Mouse (Mus musculus): ENCODE data around the gene Pth1r. TPM values are rescaled to one million over a fixed set of nuclear protein-coding genes. Genes with fewer than 3 reads are reported as not detected.

Gene Pth1r
- polyA plus RNA-seq, 2 experiments from 2014 or later: not detected

GRCm38 (mm10) chr9:110748451-110748850, 1.5 kb upstream of the Pth1r start:
- no peak for ATAC-seq

DNA sequence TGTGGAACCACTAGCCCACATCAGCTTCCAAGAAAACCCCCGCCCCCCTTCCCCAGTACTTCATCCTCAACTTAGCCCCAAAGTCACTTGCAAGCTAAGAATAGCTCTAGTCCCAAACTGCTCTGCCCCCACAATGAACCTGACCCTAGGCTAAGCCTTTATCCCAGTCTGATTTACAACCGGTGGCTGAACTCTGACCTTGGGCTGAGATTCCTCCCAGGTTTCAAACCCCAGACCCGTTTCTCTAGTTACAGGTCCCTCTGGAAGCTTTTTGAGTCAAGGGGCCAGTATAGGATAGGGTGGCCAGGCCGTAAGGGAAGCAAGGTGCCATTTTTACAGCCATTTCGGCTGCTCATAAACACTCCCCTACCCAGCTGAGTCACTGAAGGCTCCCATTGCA, 707 bp downstream of the Pth1r start:
- ATAC-seq: no peak

DNA sequence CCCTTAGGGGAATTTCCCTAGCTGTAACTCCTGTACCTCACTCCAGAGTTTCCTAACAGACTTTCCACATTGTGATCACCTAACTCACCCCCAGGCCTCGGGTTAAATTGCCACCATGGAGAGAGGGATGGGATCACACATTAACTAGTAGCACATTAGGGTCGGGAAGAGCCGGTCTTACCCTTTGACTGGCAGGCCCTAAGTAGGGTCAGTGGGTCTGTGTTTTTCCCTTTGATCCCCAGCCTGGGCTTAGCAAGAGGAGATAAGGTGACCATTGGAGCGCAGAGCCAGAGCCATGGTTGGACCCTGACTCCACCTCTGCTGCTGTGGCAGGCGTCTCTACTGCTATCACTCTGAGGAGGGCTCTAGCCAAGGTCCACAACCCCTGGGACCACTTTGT, 1.2 kb downstream of the Pth1r start:
- ATAC-seq: no peak

DNA sequence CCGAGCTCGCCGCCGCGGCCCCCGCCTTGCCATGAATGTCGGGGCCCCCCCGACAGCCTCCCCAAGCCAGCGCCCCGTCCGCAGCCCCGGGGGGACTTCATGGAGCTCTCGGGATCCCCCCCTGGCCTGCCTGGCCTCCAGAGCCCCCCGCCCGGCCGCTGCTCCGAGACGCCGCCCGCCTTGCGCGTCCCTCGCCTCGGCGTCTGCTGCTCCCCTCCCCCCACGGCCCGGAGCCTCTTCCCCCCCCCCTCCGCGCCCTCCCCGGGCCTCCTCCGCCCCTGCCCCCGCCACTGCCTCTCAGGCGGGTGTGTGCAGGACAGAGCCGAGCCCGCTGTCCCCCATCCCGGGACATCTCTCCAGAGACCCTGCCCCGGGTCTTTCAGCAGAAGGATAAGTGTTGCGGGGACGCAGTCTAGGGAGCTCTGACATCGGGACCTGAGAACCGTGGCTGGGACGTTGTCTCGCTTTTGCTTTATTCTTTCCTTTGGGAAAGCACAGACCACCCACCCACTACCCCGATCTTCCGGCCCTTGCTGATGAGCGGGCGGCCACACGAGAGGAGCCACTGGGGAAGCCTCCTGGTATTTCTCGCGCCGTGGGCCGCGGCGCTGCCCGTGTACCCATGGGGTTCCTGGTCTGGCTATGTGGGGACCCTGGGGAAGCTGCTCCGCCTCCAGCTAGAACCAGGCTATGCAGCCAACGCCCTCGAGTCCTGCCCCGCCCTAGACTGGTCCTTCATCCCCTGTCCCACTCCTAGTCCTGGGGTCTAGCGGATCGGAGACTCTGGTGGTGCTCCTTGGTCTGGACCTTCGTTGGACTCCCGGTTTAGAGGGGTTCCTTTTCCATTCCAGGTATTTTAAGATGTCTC, 3.3 kb downstream of the Pth1r start:
- no peak for ATAC-seq

DNA sequence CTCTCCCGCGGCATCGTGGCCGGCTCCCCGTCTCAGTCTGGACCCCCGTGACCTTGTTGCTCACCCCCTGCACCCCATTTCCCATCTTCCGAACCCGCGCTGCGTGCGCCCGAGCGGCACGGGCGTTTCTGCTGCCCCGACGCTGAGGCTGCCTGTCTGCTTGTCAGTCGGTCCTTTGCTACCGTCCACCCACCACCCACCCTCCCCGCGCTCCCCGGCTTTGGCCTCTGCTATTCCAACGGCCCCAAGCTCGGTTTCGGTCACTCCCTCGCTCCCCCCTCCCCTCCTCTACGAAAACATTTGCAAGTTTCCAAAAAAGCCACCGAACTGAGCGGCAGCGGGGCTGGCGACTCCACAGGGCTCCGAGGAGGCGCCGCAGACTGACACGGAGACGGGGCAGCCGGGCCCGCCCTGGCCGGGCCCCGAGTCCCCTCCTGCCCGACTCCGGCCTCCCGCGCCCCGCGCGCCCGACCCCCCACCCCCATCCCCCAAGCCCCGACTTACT, 3.9 kb downstream of the Pth1r start:
- ATAC-seq: no peak

DNA sequence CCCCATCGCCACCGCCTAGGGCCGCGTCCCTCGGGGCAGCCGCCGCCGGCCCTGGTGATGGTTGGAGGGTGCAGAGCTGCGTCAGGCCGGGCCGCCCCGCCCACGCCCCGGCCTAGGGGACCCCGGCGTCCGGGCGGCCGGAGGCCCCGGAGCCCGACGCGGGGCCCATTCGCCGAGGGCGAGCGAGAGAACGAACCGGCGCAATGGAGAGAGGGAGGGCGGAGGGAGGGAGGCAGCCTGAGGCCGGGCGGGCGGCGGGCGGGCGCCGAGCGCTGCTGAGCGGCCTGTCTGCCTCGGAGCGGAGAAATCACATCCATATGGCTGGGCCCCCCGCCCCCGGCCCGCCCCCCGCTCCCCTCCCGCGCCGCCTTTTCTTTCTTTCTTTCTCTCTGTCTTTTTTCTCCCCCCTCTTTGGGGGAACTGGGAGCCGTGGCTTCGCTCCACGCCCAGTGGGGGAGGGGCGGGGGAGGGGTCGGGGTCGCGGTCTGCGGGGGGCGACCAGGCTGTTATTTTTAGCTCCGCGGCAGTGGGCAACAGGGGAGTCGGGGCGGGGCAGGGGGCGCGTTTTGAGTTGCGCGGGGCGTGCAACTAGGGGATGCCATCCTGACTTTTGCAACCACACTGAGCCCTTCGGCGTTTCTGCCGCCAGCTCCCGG, 4.5 kb downstream of the Pth1r start:
- ATAC-seq: no peak

DNA sequence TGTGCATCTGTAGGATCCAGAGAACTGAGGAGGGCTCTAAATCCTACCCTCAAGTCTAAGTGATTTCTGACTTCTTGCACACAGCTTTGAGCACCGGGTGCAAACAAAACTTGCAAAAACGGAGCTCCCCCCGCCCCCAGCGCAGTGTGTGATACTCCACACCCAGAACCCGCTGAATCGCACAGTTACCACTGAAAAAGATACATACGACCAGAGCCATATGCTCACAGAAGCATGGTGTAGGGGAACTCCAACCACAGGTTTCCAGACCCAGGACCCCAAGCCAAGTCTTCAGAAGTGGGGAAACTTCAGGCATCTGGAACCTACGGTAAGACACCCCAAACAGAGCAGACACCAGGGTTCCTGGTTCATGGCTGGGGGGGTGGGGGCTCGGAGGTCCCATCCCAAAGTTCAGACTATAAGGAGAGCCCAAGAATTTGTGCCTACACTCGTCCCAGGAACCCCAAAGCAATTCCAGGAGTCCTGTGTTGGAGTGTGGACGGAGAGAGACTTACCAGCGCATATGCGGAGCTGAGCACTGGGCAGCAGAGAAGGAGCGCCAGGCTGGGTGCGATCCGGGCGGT, 5.1 kb downstream of the Pth1r start, which contains the start of gene Myl3:
Gene Myl3 (plus strand): TSS at position 151 of the 584 bp plus-strand sequence.
- ATAC-seq: no peak

DNA sequence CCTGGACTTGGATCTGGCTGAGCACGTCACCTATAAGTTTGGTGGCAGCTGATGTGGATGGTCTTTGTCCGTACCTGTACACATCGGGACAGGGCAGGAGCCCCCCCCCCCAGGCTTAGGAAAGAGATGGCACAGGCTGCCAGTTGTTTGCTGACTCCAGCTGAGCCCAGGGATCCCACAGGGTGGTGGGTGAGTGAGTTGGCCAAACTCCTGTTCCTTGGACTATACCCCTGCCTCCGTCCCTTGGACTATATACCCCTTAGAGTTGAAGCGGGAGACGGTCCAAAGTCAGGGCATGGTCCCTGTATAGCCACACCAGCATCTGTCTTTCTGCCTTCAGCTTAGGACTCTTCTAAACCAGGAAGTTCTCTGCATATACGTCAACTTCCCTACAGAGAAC, 7.0 kb downstream of the Pth1r start:
- ATAC-seq: no peak

DNA sequence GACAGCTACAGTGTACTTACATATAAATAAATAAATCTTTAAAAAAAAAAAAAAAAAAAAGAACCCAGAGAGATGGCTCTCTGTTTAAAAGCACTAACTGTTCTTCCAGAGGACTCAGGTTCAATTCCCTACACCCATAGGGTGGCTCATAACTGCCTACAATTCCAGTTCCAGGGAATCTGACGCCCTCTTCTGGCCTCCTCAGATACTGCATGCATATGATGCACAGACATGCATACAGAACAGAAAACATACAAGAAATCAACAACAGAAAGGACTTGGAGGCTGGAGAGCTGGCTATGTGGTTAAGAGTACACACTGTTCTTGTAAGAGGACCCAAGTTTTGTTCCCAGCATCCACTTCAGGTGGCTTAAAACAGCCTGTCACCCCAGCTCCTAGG, 8.9 kb downstream of the Pth1r start:
- no peak for ATAC-seq

- no peak for ATAC-seq
Observed at GRCm38 (mm10) chr9:110736362-110736761, 10.6 kb downstream of the Pth1r start.

GRCm38 (mm10) chr9:110734154-110734553, 12.8 kb downstream of the Pth1r start:
- ATAC-seq: no peak

DNA sequence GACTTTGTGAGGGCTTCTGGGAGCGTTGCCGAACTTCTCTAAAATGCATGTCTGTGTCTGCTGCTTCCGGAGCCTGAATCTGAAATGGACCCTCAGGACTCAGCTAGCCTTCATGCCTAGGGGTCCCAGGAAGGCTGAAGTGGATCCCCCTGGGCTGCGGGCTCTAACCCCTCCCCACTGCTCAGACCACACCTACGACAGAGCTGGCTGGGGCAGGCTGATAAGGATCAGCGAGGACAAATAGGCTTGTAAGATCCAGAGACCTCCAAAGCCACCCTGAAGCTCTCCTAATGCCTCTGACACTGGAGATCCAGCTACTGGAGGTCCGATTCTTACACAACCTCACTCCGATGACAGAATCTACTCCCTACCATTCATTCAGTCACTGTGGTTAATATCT, 13.8 kb downstream of the Pth1r start:
- ATAC-seq: no peak

- peak; percentile 83 for ATAC-seq
Observed at GRCm38 (mm10) chr9:110732623-110733022, 14.3 kb downstream of the Pth1r start.

DNA sequence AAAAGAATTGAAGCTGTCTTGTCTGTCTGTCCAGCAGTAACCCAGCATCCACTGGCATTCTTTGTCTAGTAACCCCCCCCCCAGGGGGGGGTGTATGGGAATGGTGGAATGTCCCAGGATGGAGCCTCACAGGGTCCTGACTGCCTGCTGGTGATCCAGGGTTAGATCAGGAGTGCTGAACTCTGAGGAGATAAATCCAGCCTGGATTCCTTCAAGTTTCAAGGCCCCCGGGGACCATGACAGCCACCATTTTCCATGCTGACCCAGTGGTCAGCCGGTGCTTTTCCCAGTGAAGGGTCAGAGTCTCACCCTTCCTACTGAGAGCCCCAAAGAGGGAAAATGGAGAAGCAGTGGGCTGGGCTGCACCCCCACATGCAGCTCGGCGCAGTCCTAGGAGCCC, 15.1 kb downstream of the Pth1r start:
- ATAC-seq: no peak

DNA sequence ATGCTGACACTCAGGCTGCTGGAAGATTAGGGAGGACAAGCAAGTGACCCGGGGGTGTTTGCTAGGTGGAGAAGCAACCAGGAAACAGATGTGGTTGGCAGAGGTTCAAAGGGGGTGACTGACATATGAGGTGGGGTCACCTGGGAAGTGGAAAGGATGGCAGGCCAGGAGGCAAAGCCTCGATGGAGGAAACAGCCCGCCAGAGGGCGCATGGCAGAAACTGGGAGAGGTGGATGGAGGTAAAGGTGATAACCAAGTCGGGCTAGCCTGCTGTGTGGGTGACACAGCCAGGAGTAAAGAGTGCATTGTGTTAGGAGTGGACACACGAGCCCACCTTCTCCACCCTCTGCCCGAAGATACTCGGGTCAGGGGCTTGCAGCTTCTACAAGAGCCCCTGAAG, 17.1 kb downstream of the Pth1r start:
- no peak for ATAC-seq

DNA sequence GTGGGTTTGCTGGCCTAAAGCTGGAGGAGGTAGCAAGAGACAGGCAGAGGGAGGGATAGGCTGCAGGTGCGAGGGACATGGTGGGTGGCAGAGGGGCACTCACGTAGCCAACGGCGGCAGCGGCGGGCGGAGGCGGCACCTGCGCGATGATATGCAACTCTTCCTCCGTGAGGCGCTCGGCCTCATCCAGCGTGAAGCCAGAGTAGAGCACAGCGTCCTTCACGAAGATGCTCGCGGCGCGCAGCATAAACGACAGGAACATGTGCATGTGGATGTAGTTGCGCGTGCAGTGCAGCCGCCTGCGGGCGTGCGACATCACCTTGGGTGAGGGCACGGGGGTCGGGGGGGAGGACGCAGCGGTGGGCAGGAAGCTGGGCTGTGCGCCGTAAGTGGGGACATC, 20.1 kb downstream of the Pth1r start:
- ATAC-seq: no peak

GRCm38 (mm10) chr9:110725721-110726135, 21.2 kb downstream of the Pth1r start:
- ATAC-seq: no peak

DNA sequence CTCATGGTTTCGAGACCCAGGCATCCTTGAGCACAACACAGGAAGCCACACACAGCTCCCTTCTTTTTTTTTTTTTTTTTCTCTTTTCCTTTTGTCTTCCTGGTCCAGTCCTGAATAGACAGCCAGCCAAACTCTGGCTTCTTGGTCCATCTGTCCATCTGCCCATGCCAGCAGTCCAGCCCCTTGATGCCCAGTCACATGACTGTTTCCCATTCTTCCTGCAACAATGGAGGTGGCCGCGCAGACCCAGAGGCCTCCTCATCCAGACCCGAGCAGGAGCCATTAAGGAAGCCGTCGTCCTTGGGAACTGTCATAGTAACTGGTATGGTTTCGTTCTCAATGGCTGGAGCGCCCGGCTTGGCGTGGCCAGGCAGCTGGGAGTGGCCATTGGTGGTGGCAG, 24.9 kb downstream of the Pth1r start:
- ATAC-seq: no peak

DNA sequence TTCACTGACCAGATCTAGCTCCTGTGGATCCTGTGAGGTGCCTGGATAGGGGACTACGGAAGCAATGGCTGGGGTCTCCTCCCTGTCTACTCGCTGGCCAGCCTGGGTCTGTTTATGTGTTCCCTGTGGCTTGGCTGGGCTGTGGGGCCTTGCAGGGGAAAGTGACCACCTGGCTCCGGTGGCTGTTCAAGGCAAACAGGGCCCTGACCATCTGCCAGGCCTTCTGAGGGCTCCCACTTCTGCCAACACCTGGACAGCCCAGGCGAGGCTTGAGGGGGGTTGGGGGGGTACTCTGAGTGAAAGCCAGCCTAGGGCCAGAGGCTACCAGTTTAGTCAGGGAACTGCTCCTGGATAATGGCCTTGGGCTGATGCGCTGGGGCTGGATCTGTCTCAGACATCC, 27.0 kb downstream of the Pth1r start:
- ATAC-seq: no peak

GRCm38 (mm10) chr9:110718810-110719209, 28.1 kb downstream of the Pth1r start:
- no peak for ATAC-seq

- ATAC-seq: no peak
Observed at GRCm38 (mm10) chr9:110718071-110718470, 28.9 kb downstream of the Pth1r start.

DNA sequence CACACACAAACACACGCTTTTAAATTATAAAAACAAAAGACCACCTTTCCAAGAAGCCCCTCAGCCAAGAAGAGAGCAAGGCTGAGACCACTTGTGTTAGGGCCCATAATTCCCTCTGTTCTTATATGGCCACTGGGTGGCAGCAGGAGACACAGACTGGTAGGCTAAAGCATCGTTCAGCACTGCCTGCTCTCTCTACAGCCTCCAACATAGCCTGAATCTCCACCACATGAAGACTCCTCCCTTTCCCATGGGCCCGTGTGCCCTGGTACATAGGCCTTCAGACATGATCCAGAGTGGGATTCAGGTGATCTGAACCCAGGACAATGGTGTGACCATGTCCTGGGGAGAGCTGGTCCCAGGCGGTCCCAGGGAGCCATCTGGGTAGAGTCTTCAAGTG, 30.2 kb downstream of the Pth1r start:
- peak; percentile 49 for ATAC-seq

- no peak for ATAC-seq
Observed at GRCm38 (mm10) chr9:110715426-110715825, 31.5 kb downstream of the Pth1r start.

DNA sequence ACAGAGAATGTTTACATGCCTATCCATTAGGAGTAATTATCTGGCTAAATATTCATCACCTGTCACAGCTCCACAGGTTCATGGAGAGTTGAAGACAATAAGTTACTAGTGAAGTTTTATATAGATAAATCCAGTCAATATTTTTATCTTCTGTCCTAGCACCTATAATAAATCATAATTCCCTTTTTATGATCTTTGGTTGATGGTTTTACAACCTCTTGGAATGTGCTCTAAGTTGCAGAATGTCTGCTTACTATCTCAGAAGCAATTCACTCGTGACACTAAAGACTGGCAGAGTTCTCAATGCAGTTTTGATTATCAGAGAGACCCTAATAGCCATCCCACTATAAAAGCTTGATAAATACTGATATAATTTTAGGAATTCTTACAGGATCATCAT, 33.6 kb downstream of the Pth1r start:
- no peak for ATAC-seq
